Comparison of ENCODE assay signal across 9 mouse cellular contexts in genomic region chr15:12789406-12789867, GRCm38 (mm10). TPM values are rescaled to one million over a fixed set of nuclear protein-coding genes. Genes with fewer than 3 reads are reported as not detected.
A peak's percentile ranks its signal among the peaks of the same experiment; 100 is the strongest.
DNase-seq lines count a peak whose midpoint lies in the region; ATAC-seq and TF ChIP-seq lines count a peak whose summit lies in the region.
"Had no signal": no experiment of that assay in that cellular context is flagged by ENCODE, and none has a peak within 500 bp of the region (broad histone marks: within the 10 kb centered on the region; RNA-seq: fewer than 3 reads in every experiment).

No protein-coding gene starts in this region.

- no peaks in the 10 kb centered on the region for H3K4me1 ChIP-seq in hindbrain, embryonic 11.5 days (replicated peaks; ENCODE audit: control insufficient read depth, insufficient read depth, low read length)
- H3K4me1 ChIP-seq in hindbrain, embryonic 14.5 days (replicated peaks; ENCODE audit: control insufficient read depth, insufficient read depth, low read length): no peaks in the 10 kb centered on the region

- no peak overlapping the region for H3ac ChIP-seq in myocyte (ENCODE audit: control insufficient read depth, insufficient read length)

- H3K27ac ChIP-seq in hindbrain, embryonic 11.5 days (ENCODE audit: low read depth, low read length): no peak overlapping the region
- H3K27ac ChIP-seq in hindbrain, embryonic 14.5 days: no peak overlapping the region
- H3K27ac ChIP-seq: embryonic facial prominence, embryonic 15.5 days had no signal

- no peak for TF ChIP-seq POLR2A in myocyte (IDR thresholded peaks at IDR 0.05; ENCODE audit: insufficient read length, low read depth)

- no peak overlapping the region for H3K4me2 ChIP-seq in hindbrain, embryonic 11.5 days (replicated peaks; ENCODE audit: low read depth, low read length)
- H3K4me2 ChIP-seq in hindbrain, embryonic 14.5 days (replicated peaks): no peak overlapping the region; the same call in 1 of the 2 replicates
- H3K4me2 ChIP-seq in myocyte (ENCODE audit: low read depth): peak overlapping the region; percentile 16
- H3K4me2 ChIP-seq: embryonic facial prominence, embryonic 15.5 days had no signal

- 24% methylated on average over 10 of the region's 10 CpGs for WGBS in hindbrain, embryonic 11.5 days
- WGBS in hindbrain, embryonic 14.5 days: 29% methylated on average over 10 of the region's 10 CpGs

- DNase-seq in hindbrain, embryonic 11.5 days (ENCODE audit: low spot score): peak; percentile 40
- no peak for DNase-seq in hindbrain, embryonic 14.5 days (ENCODE audit: low spot score)
- peak; percentile 10 for DNase-seq in NIH3T3 (ENCODE audit: low read depth)
- peak; percentile 6 for DNase-seq in forelimb bud, embryonic 11.5 days (ENCODE audit: low read depth, low spot score)
- DNase-seq in testis, postnatal 14 days (ENCODE audit: low spot score): no peak
- DNase-seq in cerebellum, adult 8-10 months: no peak
- no peak for DNase-seq in gastrocnemius, adult 8-10 months (ENCODE audit: low spot score in 2 of 2)

- H3K9me3 ChIP-seq in hindbrain, embryonic 11.5 days (ENCODE audit: control insufficient read depth, low read length): no peaks in the 10 kb centered on the region
- no peaks in the 10 kb centered on the region for H3K9me3 ChIP-seq in hindbrain, embryonic 14.5 days (ENCODE audit: control insufficient read depth, low read length)
- H3K9me3 ChIP-seq: embryonic facial prominence, embryonic 15.5 days had no signal

- H3K36me3 ChIP-seq in hindbrain, embryonic 11.5 days (ENCODE audit: control insufficient read depth, insufficient read depth, low read length): no peaks in the 10 kb centered on the region
- H3K36me3 ChIP-seq in hindbrain, embryonic 14.5 days (replicated peaks; ENCODE audit: control insufficient read depth, insufficient read depth): no peaks in the 10 kb centered on the region
- H3K36me3 ChIP-seq in myocyte (ENCODE audit: control insufficient read depth, insufficient read depth): no peaks in the 10 kb centered on the region
- H3K36me3 ChIP-seq: embryonic facial prominence, embryonic 15.5 days had no signal

- H3K27me3 ChIP-seq in hindbrain, embryonic 11.5 days (ENCODE audit: control insufficient read depth, insufficient read depth, low read length): no peaks in the 10 kb centered on the region
- H3K27me3 ChIP-seq in hindbrain, embryonic 14.5 days (ENCODE audit: control insufficient read depth, insufficient read depth, low read length): no peaks in the 10 kb centered on the region
- H3K27me3 ChIP-seq in myocyte (ENCODE audit: control insufficient read depth, insufficient read depth, insufficient read length): peaks cover 16% of the 10 kb centered on the region
- H3K27me3 ChIP-seq: embryonic facial prominence, embryonic 15.5 days had no signal

- ATAC-seq in hindbrain, embryonic 11.5 days (ENCODE audit: low FRiP score): 0 out of 2 replicates have a peak, but pooled peaks have one; percentile 40
- ATAC-seq in hindbrain, embryonic 14.5 days (ENCODE audit: low FRiP score): no peak; the same call in 1 of the 2 replicates

- no peaks in the 10 kb centered on the region for H3K79me2 ChIP-seq in myocyte (ENCODE audit: control insufficient read depth, insufficient read depth)

- H3K9ac ChIP-seq in hindbrain, embryonic 11.5 days (ENCODE audit: low read depth, low read length): no peak overlapping the region
- no peak overlapping the region for H3K9ac ChIP-seq in hindbrain, embryonic 14.5 days
- H3K9ac ChIP-seq: embryonic facial prominence, embryonic 15.5 days had no signal

- no peak overlapping the region for H3K4me3 ChIP-seq in hindbrain, embryonic 11.5 days (ENCODE audit: low read depth, low read length)
- H3K4me3 ChIP-seq in hindbrain, embryonic 14.5 days (replicated peaks; ENCODE audit: low read length): no peak overlapping the region
- H3K4me3 ChIP-seq in myocyte: no peak overlapping the region
- H3K4me3 ChIP-seq: embryonic facial prominence, embryonic 15.5 days had no signal

TF ChIP-seq in myocyte, 11 proteins besides CTCF, POLR2A, EP300 and RAD21:
- TF ChIP-seq SRF (IDR thresholded peaks at IDR 0.05; ENCODE audit: control insufficient read depth, insufficient read length, low read depth): no peak
- TF ChIP-seq TCF3 (IDR thresholded peaks at IDR 0.05; ENCODE audit: insufficient read length, low read depth): no peak
- TF ChIP-seq MAX (IDR thresholded peaks at IDR 0.05; ENCODE audit: low read depth): no peak
- no peak for TF ChIP-seq TCF12 (IDR thresholded peaks at IDR 0.05; ENCODE audit: insufficient read depth, poor library complexity, severe bottlenecking)
- no peak for TF ChIP-seq USF1 (IDR thresholded peaks at IDR 0.05; ENCODE audit: low read depth)
- TF ChIP-seq E2F4 (IDR thresholded peaks at IDR 0.05; ENCODE audit: insufficient read depth): no peak
- no peak for TF ChIP-seq MYOG (IDR thresholded peaks at IDR 0.05; ENCODE audit: control insufficient read depth in 1 of 3, insufficient read depth in 1 of 3, insufficient read length in 2 of 3, low read depth in 2 of 3)
- no peak for TF ChIP-seq REST (IDR thresholded peaks at IDR 0.05; ENCODE audit: insufficient read depth, insufficient read length)
- TF ChIP-seq POLR2AphosphoS2 (IDR thresholded peaks at IDR 0.05; ENCODE audit: insufficient read length, low read depth): no peak
- TF ChIP-seq MYOD1 (IDR thresholded peaks at IDR 0.05; ENCODE audit: control insufficient read depth in 1 of 3, insufficient read length in 2 of 3, low read depth in 2 of 3): no peak
- TF ChIP-seq CEBPB (IDR thresholded peaks at IDR 0.05; ENCODE audit: insufficient read depth, poor library complexity, severe bottlenecking): no peak

RNA-seq across cellular contexts. Expression of gene 6030458C11Rik, which starts 35.0 kb away (rescaled TPM):
- polyA plus RNA-seq in hindbrain, embryonic 11.5 days (2014; fragmentation: Nextera tagmentation; extraction: Ambion mirVana): 27.7 and 38.6 TPM in 2 replicates
- polyA plus RNA-seq in hindbrain, embryonic 14.5 days (2014; fragmentation: Nextera tagmentation; extraction: Ambion mirVana): 20.1 and 29.3 TPM in 2 replicates
- polyA plus RNA-seq in myocyte (2012; fragmentation: generic; extraction: Trizol): 12.7 TPM
- total RNA-seq in gastrocnemius, adult 8-10 months (2022): 10 to 100 TPM; 20.0 to 25.6 (median 23.0) TPM

RNA-seq across cellular contexts. Expression of gene Drosha, which starts 35.2 kb away (rescaled TPM):
- polyA plus RNA-seq in hindbrain, embryonic 11.5 days (2014; fragmentation: Nextera tagmentation; extraction: Ambion mirVana): 68.4 and 76.2 TPM in 2 replicates
- polyA plus RNA-seq in hindbrain, embryonic 14.5 days (2014; fragmentation: Nextera tagmentation; extraction: Ambion mirVana): 53.6 and 61.6 TPM in 2 replicates
- 40.4 TPM for polyA plus RNA-seq in myocyte (2012; fragmentation: generic; extraction: Trizol)
- total RNA-seq in gastrocnemius, adult 8-10 months (2022): 10 to 100 TPM; 34.5 to 38.1 (median 36.3) TPM

RNA-seq across cellular contexts. Expression of gene Pdzd2, which starts 49.7 kb away (rescaled TPM):
- 4.0 and 5.5 TPM in 2 replicates for polyA plus RNA-seq in hindbrain, embryonic 11.5 days (2014; fragmentation: Nextera tagmentation; extraction: Ambion mirVana)
- 12.1 and 15.5 TPM in 2 replicates for polyA plus RNA-seq in hindbrain, embryonic 14.5 days (2014; fragmentation: Nextera tagmentation; extraction: Ambion mirVana)
- 0.01 TPM for polyA plus RNA-seq in myocyte (2012; fragmentation: generic; extraction: Trizol)
- total RNA-seq in gastrocnemius, adult 8-10 months (2022): 10 to 100 TPM; 12.9 to 17.2 (median 16.0) TPM

Comparison
In these comparisons a context has a peak if more than half of its experiments do, and no peak if none do; other contexts are left out.
1. DNase-seq: peak in hindbrain, embryonic 11.5 days (single experiment), NIH3T3 (single experiment) and forelimb bud, embryonic 11.5 days (single experiment); none in hindbrain, embryonic 14.5 days (single experiment), testis, postnatal 14 days (single experiment), cerebellum, adult 8-10 months (single experiment) and gastrocnemius, adult 8-10 months (0 of 2).